Mouse (Mus musculus) macrophage (primary cell): Measurements from ENCODE around the gene Grb7. TPM values are rescaled to one million over a fixed set of nuclear protein-coding genes. Genes with fewer than 3 reads are reported as not detected.

Experiments
- H3K27ac ChIP-seq: fragments of 350-480 bp; formaldehyde crosslinking; 2 replicates; pipeline ENCODE4 v1.9.0; 2021
- H3K36me3 ChIP-seq: fragments of 350-480 bp; formaldehyde crosslinking; 2 replicates; pipeline ENCODE4 v1.9.0; 2021; ENCODE audit errors: inconsistent target
- H3K4me3 ChIP-seq: fragments of 350-480 bp; formaldehyde crosslinking; 2 replicates; pipeline ENCODE4 v1.9.0; 2021; ENCODE audit errors: inconsistent target
- H3K79me2 ChIP-seq: fragments of 350-480 bp; formaldehyde crosslinking; 2 replicates; pipeline ENCODE4 v1.9.0; 2021; ENCODE audit errors: inconsistent target
- WGBS: methylation state at CpG from one replicate; pipeline ENCODE4 v1.1.7; 2026; ENCODE audit warnings: inconsistent platforms; ENCODE audit not compliant: missing documents; 5-methylcytosine and 5-hydroxymethylcytosine counted together
- polyA plus RNA-seq: library from polyadenylated mRNA; stranded (reverse); fragments of 250-400 nt; gene quantifications from 3 replicates; pipeline ENCODE4 v1.2.4, GENCODE M21; 2018; ENCODE audit warnings: inconsistent platforms
- total RNA-seq, 78 experiments: library from RNA; depleted of rRNA; stranded (reverse); fragments of 250-400 nt; gene quantifications; 1 replicate in 9 of 78; 2 replicates in 24 of 78; 3 replicates in 43 of 78; 4 replicates in 2 of 78; pipeline ENCODE4 v1.2.4; 2018; ENCODE audit warnings: inconsistent platforms in 56 of 78

Grb7 gene
- total RNA-seq (2018; cell fraction: chromatin; rRNA removed), result not detected
- not detected for total RNA-seq (2018; cell fraction: cytosol; rRNA removed)
- total RNA-seq (2018; cell fraction: nucleus; rRNA removed), result not detected
- 0.06 TPM in 1 of 3 replicates, not detected in the others for polyA plus RNA-seq

GRCm38 (mm10) chr11:98446213-98446561 lies at the start of gene Grb7:
Grb7 (plus strand) TSS chr11:98446394.
- no peaks in the 10 kb centered on the region for H3K79me2 ChIP-seq
- no peak within 1 kb of the TSS for H3K27ac ChIP-seq
- H3K4me3 ChIP-seq, result no peak within 1 kb of the TSS
- no peaks in the 10 kb centered on the region for H3K36me3 ChIP-seq
- 55% methylated on average over 5 of the region's 5 CpGs for WGBS

DNA sequence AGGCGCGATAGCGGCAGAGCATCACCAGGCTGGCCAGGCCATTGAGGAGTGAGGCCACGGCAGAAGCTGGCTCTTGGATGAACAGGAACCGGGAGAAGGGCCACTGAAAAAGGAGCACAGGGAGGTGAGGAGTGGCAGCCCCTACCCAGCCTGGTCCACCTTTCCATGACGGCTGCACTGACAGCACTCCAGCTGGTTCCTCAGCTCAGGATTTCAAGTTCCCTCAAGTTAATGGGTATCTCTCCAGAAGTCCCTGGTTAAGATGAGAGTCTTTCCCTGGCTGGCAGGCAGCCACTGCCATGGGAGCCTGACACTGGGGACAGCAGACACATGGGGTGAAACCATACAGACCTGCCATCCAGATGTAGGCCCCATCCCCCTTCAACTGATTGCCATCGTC lies 48.2 kb upstream of the Grb7 start:
- H3K79me2 ChIP-seq, result no peaks in the 10 kb centered on the region
- no peak overlapping the region for H3K27ac ChIP-seq
- no peaks in the 10 kb centered on the region for H3K36me3 ChIP-seq
- over 99% methylated on average over 7 of the region's 7 CpGs for WGBS
- H3K4me3 ChIP-seq, result no peak overlapping the region

GRCm38 (mm10) chr11:98400161-98400726 lies 46.0 kb upstream of the Grb7 start, which contains the start of gene Pgap3:
Pgap3 (minus strand) TSS chr11:98400490.
- H3K36me3 ChIP-seq, result no peaks in the 10 kb centered on the region
- H3K27ac ChIP-seq, result peak within 1 kb of the TSS; percentile 33; the same call in 1 of the 2 replicates
- 1% methylated on average over 40 of the region's 40 CpGs for WGBS
- peak within 1 kb of the TSS; percentile 51 for H3K4me3 ChIP-seq
- H3K79me2 ChIP-seq, result no peaks in the 10 kb centered on the region

DNA sequence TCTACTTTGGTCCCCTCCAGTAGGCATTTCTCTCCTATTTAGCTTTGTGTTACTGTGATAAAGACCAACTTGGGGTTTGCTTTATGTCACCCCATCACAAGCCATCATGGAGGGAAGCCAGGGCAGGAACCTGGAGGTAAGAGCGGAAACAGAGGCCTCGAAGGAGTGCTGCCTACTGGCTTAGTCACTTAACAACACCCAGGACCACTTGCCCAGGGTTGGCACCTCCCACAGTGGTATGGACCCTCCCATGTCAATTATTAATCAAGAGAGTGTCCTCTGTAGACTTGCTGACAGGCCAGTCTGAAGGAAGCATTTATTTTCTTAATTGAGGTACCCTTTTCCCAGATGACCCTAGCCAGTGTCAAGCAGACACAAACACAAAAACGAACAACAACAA lies 45.4 kb upstream of the Grb7 start:
- H3K27ac ChIP-seq, result 0 out of 2 replicates have a peak overlapping the region, but pooled peaks have one; percentile 33
- WGBS, result 63% methylated on average over 2 of the region's 3 CpGs
- peak overlapping the region; percentile 51 for H3K4me3 ChIP-seq

GRCm38 (mm10) chr11:98406621-98407020 lies 39.6 kb upstream of the Grb7 start:
- no peak overlapping the region for H3K27ac ChIP-seq
- 88% methylated on average over 6 of the region's 6 CpGs for WGBS
- no peaks in the 10 kb centered on the region for H3K79me2 ChIP-seq
- H3K36me3 ChIP-seq, result no peaks in the 10 kb centered on the region
- H3K4me3 ChIP-seq, result no peak overlapping the region

More for the DNA sequence above, 45.4 kb upstream of the Grb7 start:
- Histone ChIP-seq H3K36me3 (no peaks in the 10 kb centered on the region), H3K79me2 (no peaks in the 10 kb centered on the region)

DNA sequence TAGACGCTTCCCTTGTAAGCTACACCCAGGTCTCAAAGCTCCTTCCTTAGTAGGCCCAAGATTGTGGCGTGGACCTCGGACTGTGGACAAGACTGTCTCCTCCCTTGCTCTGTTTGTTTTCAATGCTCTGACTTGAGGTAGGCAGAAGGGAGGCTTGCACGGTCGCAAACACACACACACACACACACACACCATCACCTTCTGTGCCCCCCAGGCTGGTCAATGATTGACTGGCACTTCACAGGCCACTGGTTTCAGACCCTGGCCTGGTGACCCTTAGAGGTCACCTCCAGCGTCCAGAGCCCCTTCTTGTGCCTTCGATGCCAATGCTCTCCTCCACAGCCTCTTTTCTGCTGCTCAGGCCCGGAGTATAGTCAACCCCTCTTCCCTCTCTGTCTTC lies 37.3 kb upstream of the Grb7 start:
- WGBS, result 84% methylated on average over 8 of the region's 8 CpGs
- Histone ChIP-seq H3K27ac (no peak overlapping the region), H3K4me3 (no peak overlapping the region), H3K79me2 (no peaks in the 10 kb centered on the region), H3K36me3 (no peaks in the 10 kb centered on the region)

DNA sequence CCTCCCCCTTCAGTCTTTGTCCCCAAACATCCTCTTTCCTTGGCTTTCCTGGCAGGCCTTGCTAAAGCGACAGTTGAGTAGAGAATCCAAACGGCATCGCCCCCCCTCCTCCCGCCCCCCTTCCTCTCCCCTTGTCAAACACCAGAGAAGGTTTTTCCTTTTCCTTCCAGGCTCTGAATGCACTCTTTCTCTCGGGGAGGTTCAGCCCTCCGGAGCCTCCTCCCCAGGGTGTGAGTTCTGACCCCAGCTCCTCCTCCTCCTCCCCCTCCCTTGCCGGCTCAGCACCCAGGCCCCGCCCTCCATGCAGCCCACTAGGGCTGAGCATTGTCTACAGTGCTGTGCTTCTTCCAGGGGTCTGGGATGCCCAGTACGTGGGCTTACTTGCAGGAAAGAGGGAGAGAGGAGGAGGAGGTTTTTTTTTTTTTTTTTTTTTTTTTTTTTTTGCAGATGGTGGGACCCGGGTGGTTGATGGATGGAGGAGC lies 36.8 kb upstream of the Grb7 start:
- WGBS, result 11% methylated on average over 6 of the region's 10 CpGs
- Histone ChIP-seq H3K79me2 (no peaks in the 10 kb centered on the region), H3K36me3 (no peaks in the 10 kb centered on the region), H3K27ac (no peak overlapping the region), H3K4me3 (no peak overlapping the region)

- Histone ChIP-seq H3K27ac (no peak within 1 kb of the TSS), H3K36me3 (no peaks in the 10 kb centered on the region), H3K79me2 (no peaks in the 10 kb centered on the region), H3K4me3 (no peak within 1 kb of the TSS)
- 1% methylated on average over 49 of the region's 49 CpGs for WGBS
These were observed 33.9 kb upstream of the Grb7 start, which contains the start of gene Erbb2 for GRCm38 (mm10) chr11:98412273-98412796. Erbb2 (plus strand) TSS chr11:98412470.

- H3K4me3 ChIP-seq, result no peak overlapping the region
- no peaks in the 10 kb centered on the region for H3K79me2 ChIP-seq
- no peaks in the 10 kb centered on the region for H3K36me3 ChIP-seq
- no peak overlapping the region for H3K27ac ChIP-seq
- WGBS, result 1% methylated on average over 40 of the region's 40 CpGs
These were observed 33.3 kb upstream of the Grb7 start for GRCm38 (mm10) chr11:98412797-98413301.

GRCm38 (mm10) chr11:98413731-98414130 lies 32.5 kb upstream of the Grb7 start:
- 28% methylated on average over 7 of the region's 7 CpGs for WGBS
- Histone ChIP-seq H3K4me3 (no peak overlapping the region), H3K79me2 (no peaks in the 10 kb centered on the region), H3K27ac (no peak overlapping the region), H3K36me3 (no peaks in the 10 kb centered on the region)

DNA sequence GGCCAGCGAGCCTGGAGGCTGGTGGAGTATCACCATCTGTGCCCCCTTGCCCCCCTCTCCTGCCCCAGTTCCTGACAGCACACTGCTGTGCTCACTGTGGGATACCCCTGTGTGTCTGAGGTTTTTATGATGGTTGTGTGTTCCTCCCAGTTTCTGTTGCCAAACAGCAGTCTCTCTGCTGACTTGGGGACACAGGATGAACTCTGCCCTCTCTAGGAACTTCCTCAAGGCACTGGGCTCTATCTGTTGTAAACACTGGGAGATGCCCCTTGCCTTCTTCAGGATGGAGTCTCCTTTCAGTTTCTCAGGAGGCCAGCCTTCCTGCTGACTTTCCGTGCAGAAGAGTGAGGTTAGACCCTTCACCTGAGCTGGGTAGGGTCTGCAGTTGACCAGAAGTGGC lies 32.0 kb upstream of the Grb7 start:
- Histone ChIP-seq H3K36me3 (no peaks in the 10 kb centered on the region), H3K4me3 (no peak overlapping the region), H3K79me2 (no peaks in the 10 kb centered on the region), H3K27ac (no peak overlapping the region)
- 37% methylated on average over 2 of the region's 2 CpGs for WGBS

DNA sequence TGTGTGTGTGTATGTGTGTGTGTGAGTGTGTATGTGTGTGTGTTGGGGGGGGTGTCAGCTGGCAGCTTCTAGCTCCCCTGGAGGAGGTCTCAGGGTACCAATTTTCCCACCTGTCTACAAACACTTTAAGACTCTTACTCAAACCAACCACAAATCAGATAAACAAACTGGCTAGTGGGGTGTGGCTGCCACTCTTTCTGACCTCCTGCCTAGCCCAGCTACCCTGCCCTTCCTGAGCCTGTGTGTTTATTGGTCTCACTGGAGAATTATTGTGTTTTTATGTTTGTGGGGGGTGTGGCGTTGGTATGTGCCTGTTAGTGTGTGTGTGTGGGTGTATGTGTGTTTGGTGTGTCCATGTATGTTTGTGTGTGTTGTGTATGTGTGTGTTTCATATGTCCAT lies 29.1 kb upstream of the Grb7 start:
- Histone ChIP-seq H3K4me3 (no peak overlapping the region), H3K27ac (no peak overlapping the region), H3K79me2 (no peaks in the 10 kb centered on the region), H3K36me3 (no peaks in the 10 kb centered on the region)
- 40% methylated on average over 1 of the region's 1 CpGs for WGBS

DNA sequence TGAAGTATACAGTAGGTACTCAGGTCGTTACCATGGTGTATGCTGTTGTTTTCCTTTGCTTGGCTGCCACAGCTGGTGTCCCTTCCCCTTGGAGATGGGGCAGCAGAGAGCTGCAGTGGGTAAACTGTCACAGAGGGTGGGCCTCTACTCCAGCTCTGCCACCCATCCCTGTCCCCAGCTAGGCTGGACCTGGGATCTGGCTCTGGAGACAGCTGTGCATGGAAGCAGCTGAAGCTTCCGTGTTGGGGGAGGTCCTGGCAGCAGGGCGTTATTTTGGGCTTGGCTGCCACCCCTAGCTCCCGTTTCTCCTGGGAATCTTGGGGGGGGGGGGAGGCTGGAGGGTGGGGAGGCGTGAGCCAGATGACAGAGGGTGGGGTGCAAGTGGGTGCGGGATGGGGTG lies 27.9 kb upstream of the Grb7 start:
- no peaks in the 10 kb centered on the region for H3K79me2 ChIP-seq
- whole genome bisulfite sequencing, result 65% methylated on average over 4 of the region's 6 CpGs
- no peaks in the 10 kb centered on the region for H3K36me3 ChIP-seq
- H3K4me3 ChIP-seq, result no peak overlapping the region
- no peak overlapping the region for H3K27ac ChIP-seq

DNA sequence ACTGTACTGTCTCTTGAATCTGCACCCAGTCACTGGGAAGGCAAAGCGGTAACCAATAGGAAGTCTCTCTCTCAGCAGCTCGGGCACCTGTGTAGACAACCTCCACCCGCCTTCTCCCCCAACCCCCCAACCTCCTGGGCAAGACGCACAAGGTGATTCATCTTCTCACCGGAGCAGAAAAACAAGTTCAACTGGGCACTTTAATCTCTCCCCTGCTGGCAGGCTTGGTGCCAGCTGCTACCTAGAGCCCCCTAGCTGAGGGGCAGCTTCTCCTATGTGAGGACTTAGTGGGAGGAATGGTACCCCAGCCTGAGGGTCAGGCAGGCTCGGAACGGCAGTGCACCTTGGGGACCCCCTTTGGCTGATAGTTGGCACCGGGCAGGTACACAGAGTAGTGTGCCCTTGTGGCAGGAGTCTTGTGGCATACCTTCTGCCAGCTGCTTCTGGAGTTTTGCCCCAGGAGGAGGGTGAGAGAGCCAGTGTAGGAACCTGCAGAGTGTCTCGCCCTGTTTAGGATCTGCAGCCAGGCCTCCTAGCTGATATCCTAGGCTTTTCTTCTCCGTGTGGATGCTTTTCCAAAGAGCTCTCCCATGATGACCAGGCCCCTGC lies 27.2 kb upstream of the Grb7 start:
- 83% methylated on average over 10 of the region's 10 CpGs for WGBS
- no peak overlapping the region for H3K4me3 ChIP-seq
- H3K27ac ChIP-seq, result no peak overlapping the region

DNA sequence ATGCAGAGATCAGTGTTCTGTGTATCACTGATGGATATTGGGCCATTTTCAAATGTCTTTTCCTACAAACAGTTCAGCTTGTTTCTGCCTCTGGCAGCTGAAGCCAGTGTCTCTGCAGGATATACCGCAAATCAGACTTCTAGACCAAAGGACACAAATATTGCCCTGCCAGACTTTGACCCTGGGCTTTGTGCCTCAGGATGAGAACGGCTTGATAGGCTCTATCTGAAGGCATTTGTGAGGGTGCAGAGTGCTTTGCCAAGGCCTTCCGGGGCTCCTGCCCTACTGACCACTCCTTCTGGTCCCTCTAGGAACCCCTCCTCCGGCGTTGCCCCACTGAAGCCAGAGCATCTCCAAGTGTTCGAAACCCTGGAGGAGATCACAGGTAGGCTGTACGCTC lies 19.6 kb upstream of the Grb7 start:
- H3K4me3 ChIP-seq, result no peak overlapping the region
- H3K36me3 ChIP-seq, result no peaks in the 10 kb centered on the region
- WGBS, result 91% methylated on average over 7 of the region's 7 CpGs
- no peak overlapping the region for H3K27ac ChIP-seq
- H3K79me2 ChIP-seq, result no peaks in the 10 kb centered on the region

More for the DNA sequence above, 27.2 kb upstream of the Grb7 start:
- Histone ChIP-seq H3K79me2 (no peaks in the 10 kb centered on the region), H3K36me3 (no peaks in the 10 kb centered on the region)
